Mouse (Mus musculus) heart, adult 18-20 months (tissue): ENCODE data around the gene Fbxw8. TPM values are rescaled to one million over a fixed set of nuclear protein-coding genes. Genes with fewer than 3 reads are reported as not detected.

Source experiments
- DNase-seq, 2 experiments: peaks; one replicate each; pipeline ENCODE4 v3.0.0; 2021 to 2022; ENCODE audit warnings: mixed read lengths in 1 of 2
- total RNA-seq, 2 experiments: library from RNA; stranded (reverse); gene quantifications; 2 replicates each; pipeline ENCODE4 v1.2.3; 2021

The Fbxw8 gene
- total RNA-seq, 2 experiments from 2014 or later = 38.2 to 41.2 TPM

DNA sequence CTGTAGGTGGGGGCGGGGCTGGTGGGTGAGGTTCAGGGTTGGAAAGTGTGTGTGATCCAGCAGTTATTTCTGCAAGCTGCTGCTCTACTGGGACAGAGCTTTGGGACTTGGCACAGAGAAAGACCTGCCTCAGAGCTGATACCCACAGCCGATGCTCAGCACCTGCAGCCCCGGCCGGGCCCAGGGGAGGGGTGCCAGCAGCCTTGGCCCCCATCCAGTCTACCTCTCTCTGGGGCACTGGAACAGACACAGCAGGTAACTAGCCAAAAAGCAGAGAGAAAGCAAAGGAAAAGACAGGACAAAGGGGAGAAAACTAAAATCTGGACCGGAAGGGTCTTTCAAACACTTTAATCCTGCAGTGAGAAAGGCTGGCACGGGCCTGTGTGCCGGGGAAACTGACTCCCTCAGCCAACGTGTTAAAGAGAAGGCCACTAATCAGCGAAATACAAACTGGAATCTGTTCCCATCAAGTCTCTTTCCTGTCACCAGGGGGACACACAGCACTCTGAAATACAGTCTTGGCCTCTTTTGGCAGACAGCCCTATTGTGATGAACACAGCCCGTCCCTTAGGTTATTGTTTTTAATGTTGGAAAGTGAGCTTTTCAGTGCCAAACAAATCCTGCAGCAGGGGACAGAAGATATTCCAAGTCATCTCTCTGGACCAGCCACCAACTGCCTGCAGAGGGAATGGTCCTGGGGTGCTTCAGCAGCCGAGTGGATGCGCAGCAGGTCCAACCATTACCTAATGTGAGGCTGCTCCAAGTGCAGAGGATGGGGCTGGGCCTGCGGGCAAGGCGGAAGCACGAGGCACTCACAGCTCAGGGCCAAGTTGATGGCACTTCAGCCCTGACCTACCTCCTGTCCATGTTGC is 78.3 kb downstream of the Fbxw8 start:
- DNase-seq = no peak

DNA sequence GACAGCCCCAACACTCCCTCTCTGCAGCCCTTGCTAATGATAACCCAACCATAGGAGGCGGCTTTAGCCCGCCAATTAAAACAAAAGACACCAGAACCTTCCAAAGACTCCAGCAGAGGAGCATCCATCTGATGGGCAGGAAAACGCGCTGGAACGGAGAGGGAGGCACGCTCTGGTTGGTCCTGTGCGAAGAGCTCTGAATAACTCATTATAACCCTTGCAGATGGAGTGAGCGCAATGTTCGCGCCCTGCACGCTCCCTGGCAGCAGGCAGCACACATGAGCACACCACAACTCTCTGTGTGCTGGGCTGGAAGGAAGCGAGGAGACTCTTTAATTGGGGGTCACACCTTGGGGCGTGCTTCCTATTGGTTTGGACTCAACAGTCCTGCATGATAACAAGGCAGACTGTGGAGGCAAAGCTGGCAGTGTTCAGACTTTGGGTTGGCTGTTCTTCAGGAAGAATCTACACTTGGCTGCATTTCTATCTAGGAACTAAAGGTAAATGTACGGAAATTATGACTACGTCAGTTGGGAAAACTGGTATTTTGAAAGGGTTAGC is 82.0 kb downstream of the Fbxw8 start:
- DNase-seq = no peak

- DNase-seq = no peak
Measured at GRCm38 (mm10) chr5:118071766-118072165, 83.5 kb downstream of the Fbxw8 start.

GRCm38 (mm10) chr5:118069315-118069714 is 85.9 kb downstream of the Fbxw8 start:
- peak; percentile 69 to 79 for DNase-seq

GRCm38 (mm10) chr5:118067984-118068494 is 87.2 kb downstream of the Fbxw8 start:
- DNase-seq = no peak

- DNase-seq = no peak
Measured at GRCm38 (mm10) chr5:118067572-118067971, 87.7 kb downstream of the Fbxw8 start.

GRCm38 (mm10) chr5:118066828-118067227 is 88.4 kb downstream of the Fbxw8 start:
- peak; percentile 67 to 85 for DNase-seq

GRCm38 (mm10) chr5:118065516-118066255 is 89.6 kb downstream of the Fbxw8 start:
- DNase-seq = peak; percentile 69 to 79

DNA sequence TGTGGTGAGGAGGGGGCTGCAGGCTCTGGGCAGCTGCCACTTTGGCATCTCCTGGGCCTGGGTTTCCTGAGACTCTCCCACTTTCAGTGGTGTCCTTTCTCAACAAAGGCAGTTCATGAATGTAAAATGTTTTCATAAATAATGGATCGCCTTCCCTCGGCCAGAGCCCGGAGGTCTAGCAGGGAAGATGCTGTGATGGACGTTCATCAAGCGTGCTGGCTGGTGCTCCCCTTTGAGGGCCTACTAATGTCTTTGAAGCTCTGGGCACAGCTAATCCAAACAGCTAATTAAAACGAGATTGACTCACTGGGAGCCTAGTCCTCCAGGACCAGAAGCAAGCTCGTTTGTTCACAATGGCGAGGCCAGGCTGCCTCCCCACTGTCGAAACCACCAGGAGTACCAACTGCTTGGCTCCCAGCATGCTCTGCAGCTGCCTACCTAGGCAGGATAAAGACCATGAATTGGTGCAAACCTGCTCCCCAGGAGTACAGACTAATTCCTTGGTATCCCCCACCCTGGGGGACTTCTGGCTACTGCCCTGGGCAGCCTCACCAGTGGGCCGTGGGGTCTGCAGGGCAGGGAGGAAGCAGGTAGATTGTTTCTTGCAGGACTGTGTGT is 90.9 kb downstream of the Fbxw8 start:
- DNase-seq = no peak

DNA sequence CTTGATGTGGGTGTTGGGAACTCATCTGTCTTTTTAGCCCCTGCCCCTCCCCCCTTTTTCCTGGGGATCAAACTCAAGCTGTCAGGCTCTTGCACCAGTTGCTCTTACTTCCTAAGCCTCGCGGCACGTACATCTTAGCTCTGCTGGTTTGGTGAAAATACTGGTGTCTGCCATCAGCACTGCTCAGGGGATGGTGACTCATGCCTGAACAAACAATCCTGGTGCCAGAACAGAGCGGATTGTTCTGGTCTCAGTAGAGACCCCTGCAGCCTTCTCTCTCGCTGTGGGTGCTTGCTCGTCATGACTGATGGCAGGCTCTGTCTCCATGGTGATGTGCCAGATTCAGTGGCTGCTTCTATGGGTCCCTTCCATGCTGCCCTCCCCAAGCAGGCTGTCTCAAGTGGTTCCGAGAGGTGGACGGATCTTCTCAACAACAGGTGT is 92.1 kb downstream of the Fbxw8 start:
- no peak for DNase-seq

DNA sequence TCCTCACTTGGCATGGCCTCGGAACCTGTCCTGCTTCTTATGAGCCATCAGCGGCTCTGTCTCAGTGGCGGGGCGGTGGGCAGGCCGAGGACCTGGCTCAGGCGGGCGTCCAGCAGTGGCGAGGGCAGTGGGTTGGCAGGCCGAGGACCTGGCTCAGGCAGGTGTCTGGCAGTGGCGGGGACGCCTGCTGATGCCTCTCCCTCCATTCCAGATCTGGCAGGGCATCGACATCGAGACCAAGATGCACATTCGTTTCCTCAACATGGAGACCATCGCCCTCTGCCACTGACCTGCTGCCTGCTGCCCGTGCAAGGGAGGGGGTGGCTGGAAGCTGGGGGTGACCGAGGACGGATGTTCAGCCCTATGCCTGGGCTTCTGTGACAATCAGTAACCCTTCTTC is 93.9 kb downstream of the Fbxw8 start:
- no peak for DNase-seq

DNA sequence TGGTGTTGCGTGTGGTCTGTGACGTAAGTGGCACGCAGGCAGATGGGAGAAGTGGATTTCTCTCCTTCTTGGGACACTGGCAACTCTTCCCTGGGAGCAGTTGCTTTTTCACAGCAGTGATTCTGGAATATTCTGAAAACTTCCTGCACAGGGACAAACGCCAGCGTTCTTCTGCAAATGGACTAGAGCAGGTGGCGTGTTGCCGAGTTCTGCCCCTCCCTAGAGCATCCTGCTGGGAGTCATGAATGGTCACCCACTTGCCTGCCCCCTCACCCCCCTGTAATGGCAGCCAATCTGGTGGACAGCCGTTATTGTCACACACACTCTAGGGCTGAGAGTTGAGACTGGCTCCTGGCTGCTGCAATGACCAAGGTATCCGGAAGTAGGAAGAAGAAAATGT is 95.6 kb downstream of the Fbxw8 start:
- no peak for DNase-seq

DNA sequence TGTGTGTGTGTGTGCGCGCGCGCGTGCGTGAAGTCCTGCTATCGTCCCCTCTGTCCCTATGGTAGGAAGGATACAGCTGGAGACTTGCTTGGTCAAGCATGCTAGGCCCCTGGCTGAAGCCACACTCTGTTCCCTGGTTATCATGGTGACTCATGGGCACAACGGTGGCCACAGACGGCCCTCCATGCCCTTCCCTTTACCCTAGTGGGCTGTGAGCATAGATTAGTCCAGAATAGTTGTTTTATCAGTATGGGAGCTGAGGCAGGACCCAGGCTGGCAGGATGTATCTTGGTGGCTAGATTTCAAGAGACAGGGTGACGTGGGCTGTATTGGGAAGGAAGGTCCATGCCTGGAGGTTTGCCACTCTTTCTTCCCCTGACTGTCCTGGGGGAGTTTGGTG is 96.4 kb downstream of the Fbxw8 start:
- peak; percentile 62 to 83 for DNase-seq

DNA sequence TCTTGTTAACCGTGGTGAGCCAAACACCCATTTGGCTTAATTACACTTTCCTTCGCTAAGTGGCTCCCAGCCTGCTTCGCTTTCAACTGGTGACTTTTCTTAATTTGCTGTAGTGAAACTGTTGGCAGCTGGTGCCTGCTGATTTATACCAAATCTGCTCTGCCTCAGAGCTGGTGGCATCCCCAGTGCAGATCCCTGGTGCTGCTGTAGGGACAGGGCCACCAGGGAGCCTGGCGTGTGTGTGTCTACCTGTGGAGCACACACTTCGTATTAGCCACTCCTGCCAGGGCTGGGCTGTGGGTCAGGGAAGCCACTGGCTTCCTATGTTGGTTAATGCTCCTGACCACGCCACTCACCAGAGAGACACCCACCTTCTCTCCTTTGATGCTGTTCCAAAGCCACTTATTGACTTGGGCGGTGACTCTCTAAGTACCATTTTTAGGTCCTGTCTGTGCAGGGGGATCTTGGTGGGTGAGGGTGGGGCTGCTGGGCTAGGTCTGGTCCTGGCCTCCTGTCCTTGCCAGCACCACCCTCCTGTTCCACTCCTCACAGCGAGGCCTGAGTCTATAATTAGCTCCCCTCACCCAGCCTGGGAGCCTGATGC is 97.7 kb downstream of the Fbxw8 start:
- DNase-seq = peak; percentile 66 to 87

DNA sequence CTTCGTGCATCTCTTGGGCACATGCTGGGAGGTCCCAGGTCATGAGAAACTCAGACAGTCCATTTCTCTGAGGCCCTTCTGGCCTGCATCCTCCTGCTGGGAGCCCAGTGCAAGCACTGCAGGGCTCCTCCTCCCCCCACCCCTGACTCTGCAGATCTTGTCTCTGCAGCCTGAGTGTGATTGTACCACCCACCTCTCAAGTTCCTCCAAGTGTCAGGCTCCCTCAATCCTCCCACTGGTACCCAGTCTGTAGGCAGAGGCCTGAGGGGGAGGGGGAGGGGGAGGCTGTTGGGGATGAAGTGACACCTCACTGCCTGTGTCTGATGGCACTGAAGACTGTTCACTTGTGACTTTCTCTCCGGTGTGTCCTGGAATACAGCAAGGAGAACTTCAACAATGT is 102.1 kb downstream of the Fbxw8 start:
- no peak for DNase-seq

GRCm38 (mm10) chr5:118051981-118052662 is 103.1 kb downstream of the Fbxw8 start:
- DNase-seq = peak; percentile 65 to 69

DNA sequence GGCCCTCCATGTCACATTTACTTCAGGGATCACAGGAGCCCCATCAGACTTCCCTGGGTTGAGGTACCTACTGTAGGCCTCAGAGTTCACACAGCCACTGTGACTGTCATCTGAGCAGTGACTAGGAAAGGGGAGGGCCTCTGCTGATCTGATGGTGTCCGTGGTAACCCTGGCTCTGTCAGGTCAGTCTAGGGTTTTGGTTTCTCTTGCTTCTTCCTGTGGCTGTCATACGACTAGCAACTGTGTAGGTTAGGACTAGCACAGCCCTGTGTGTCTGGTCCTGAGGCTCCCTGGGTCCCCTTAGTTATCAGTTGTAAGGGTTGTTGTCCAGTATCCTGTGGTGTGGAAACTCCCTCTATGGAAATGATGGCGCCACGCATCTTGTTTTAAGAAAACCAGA is 104.5 kb downstream of the Fbxw8 start:
- no peak for DNase-seq

DNA sequence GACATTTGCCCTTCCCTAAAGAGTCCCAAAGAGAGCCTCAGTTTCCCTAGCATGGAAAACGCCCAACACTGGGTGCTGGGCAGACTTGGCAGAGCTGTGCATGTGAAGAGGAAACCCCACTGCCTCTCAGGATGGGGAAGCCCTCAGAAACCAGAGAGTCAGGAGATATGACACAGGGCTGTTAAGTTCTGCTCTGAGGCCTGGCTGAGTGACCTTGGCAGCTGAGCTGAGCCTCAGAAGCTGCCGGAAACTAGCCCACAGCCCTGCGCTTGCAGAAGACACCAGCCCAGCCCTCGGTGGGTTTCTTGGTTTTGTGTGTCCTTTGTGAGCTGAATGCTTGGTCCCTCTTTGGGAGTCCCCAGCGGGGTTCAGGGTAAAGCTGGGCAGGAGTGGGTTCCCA is 106.3 kb downstream of the Fbxw8 start:
- no peak for DNase-seq

DNA sequence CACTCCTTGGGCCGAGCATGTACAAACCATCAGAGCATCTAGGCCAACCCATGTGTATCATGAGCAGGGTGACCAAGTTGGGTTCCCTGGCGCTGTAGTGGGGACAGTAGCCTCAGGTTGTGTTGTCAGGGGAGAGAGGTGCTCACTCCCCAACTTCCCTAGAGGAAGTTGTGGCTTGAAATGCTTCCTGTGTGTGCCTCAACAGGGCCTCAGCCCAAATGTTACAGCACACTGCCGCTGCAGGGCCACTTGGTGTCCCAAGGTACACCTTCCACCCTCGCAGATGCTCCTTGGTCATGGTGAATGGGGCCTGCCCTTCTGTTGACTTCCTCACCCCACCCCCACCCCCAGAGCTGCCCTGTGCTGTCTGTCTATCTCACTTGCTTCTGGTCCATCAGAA is 106.9 kb downstream of the Fbxw8 start:
- no peak for DNase-seq

DNA sequence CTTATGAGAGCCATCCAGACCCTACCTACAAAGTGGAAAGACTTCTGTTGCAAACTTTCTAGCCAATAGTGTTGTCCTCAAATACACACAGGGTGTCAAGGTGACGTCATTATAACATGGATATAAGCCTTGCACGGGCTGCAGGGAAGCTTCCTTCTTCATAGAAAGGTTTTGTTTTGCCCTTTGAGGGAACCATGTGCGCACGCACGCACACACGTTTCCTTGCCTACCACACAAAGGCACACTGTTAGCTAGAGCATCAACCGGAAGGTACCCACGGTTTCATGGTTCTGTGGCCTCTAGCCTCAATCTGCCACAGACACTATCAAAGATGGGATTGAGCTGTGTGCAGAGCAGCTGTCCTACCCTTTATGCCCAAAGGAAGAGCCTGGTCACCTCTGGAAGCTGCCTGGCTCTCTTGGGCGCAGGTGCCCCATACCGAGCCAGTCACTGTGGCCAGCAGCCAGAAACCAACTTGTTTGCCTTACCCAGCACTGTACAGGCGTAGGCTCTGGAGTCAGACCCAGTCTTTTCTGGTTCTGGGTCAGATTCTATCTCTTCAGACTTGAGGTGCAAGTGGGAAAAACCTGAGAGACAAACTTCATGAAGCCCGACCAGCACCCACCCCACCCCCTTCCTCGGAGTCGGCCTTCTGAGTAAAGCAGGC is 108.0 kb downstream of the Fbxw8 start:
- DNase-seq = no peak

- no peak for DNase-seq
Measured at GRCm38 (mm10) chr5:118045385-118045784, 109.9 kb downstream of the Fbxw8 start.
